Mouse (Mus musculus) cerebellum, adult 2 months (tissue): ENCODE results near the gene Smap1. TPM values are rescaled to one million over a fixed set of nuclear protein-coding genes. Genes with fewer than 3 reads are reported as not detected.

Experiments used
- DNase-seq, 2 experiments: peaks; one replicate each; pipeline ENCODE4 v3.0.0; 2021
- H3K27ac ChIP-seq: fragments of 200-500 bp; 2 replicates; pipeline ENCODE4 v1.5.1; 2012; ENCODE audit warnings: low read length, control low read depth, inconsistent platforms; ENCODE audit not compliant: insufficient read depth
- H3K27me3 ChIP-seq: fragments of 200-500 bp; 2 replicates; pipeline ENCODE4 v1.6.1; 2012; ENCODE audit warnings: inconsistent platforms, mild to moderate bottlenecking, low read length, moderate library complexity; ENCODE audit not compliant: control insufficient read depth, insufficient read depth
- H3K4me1 ChIP-seq: fragments of 200-500 bp; 2 replicates; pipeline ENCODE4 v1.6.1; 2011; ENCODE audit warnings: low read length; ENCODE audit not compliant: control insufficient read depth, insufficient read depth
- H3K4me3 ChIP-seq: fragments of 200-500 bp; replicated peaks from 2 replicates; pipeline ENCODE3; 2011; ENCODE audit warnings: mild to moderate bottlenecking, low read depth, low read length, control low read depth; ENCODE audit not compliant: insufficient read depth
- CTCF ChIP-seq: fragments of 200-500 bp; IDR thresholded peaks from 2 replicates; pipeline ENCODE4 v1.5.1; 2011; ENCODE audit warnings: low read depth, mild to moderate bottlenecking, control low read depth, low read length, moderate library complexity, borderline replicate concordance; ENCODE audit not compliant: insufficient read depth
- POLR2A ChIP-seq: fragments of 200-500 bp; IDR thresholded peaks from 2 replicates; pipeline ENCODE4 v1.6.1; 2011; ENCODE audit warnings: low read length, control low read depth, borderline replicate concordance; ENCODE audit not compliant: insufficient read depth
- WGBS: fragments of 180-500 bp; shearing (Covaris S2); methylation state at CpG from one replicate; pipeline ENCODE4 v1.1.7; 2018; 5-methylcytosine and 5-hydroxymethylcytosine counted together
- polyA plus RNA-seq: library from polyadenylated mRNA; depleted of rRNA; stranded (reverse); fragments of >200 nt; gene quantifications from 2 replicates; pipeline ENCODE4 v1.2.3, GENCODE M21; 2012

Gene Smap1
- polyA plus RNA-seq, 1 experiment: 148 TPM

GRCm38 (mm10) chr1:23929410-23929809, 7.3 kb upstream of the Smap1 start:
- DNase-seq: no peak
- WGBS: 86% methylated on average over 6 of the region's 6 CpGs
- no peak overlapping the region for H3K27ac ChIP-seq
- TF ChIP-seq CTCF: no peak
- TF ChIP-seq POLR2A: no peak
- H3K4me3 ChIP-seq: no peak overlapping the region
- H3K4me1 ChIP-seq: no peaks in the 10 kb centered on the region
- no peaks in the 10 kb centered on the region for H3K27me3 ChIP-seq

DNA sequence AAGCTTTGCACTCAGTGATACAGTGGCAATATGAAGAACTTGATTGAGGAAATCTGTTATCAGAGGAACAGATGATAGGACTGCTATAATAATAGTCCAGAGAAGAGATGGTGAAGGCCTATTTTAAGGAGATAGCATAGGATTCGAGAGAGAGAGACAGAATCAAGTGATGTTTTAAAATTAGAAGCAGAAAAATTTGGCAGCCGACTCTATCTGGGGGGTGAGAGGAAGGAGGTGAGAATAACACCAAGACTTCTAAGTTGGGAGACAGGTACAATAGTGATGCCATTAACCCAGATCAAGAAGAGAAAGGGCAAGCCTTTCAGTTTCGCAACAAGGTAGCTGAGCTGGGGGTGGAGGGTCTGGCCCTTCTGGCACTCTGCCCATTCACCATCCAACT, 6.3 kb upstream of the Smap1 start:
- Histone ChIP-seq H3K27ac (no peak overlapping the region), H3K4me1 (no peaks in the 10 kb centered on the region), H3K4me3 (no peak overlapping the region), H3K27me3 (no peaks in the 10 kb centered on the region)
- no peak for DNase-seq
- TF ChIP-seq POLR2A (no peak), CTCF (no peak)
- WGBS: 79% methylated on average over 3 of the region's 3 CpGs

DNA sequence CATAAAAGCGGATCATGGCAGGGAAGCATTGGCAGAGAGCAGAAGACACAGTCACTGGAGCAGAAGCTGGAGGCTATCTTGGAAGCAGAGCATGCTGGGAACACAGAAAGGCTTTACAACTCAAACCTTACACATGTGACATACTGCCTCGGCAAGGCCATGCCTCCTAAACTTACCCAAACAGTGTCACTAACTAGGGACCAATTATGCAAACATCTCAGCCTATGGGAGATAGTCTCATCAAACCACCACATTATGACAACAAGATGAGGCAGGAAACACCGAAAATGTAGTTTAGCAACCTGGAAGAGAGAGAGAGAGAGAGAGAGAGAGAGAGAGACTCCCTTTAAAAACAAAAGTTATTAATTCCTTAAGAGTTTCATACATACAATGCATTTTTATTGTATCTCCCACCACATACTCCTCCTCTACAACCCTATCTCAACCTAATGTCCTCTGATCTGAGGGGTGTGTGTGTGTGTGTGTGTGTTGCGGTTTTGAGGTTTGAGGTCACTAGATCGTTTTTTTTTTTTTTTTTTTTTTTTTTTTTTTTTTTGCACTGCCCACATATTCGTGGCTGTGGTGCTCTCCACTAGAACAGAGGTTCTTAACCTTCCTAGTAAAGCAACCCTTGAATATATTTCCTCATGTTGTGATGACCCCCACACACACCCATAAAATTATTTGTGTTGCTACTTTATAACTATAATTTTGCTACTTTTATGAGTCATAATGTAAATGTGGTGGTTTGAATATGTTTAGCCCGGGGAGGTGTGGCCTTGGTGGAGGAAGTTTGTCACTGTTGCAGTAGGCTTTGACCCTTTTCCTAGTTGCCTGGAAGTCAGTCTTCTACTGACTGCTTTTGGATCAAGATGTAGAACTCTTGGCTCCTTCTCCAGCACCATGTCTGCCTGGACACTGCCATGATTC, 1.9 kb upstream of the Smap1 start:
- H3K4me3 ChIP-seq: no peak overlapping the region
- H3K27me3 ChIP-seq: no peaks in the 10 kb centered on the region
- 84% methylated on average over 7 of the region's 7 CpGs for WGBS
- no peak for DNase-seq
- TF ChIP-seq CTCF (no peak), POLR2A (no peak)
- H3K27ac ChIP-seq: no peak overlapping the region
- H3K4me1 ChIP-seq: no peaks in the 10 kb centered on the region; the same call in 1 of the 2 replicates

GRCm38 (mm10) chr1:23922530-23922884, 390 bp upstream of the Smap1 start:
- TF ChIP-seq CTCF (no peak), POLR2A (no peak)
- Histone ChIP-seq H3K27ac (peak overlapping the region; percentile 71), H3K4me3 (peak overlapping the region; percentile 98), H3K4me1 (no peaks in the 10 kb centered on the region; the same call in 1 of the 2 replicates), H3K27me3 (no peaks in the 10 kb centered on the region)
- DNase-seq: no peak
- 23% methylated on average over 9 of the region's 9 CpGs for WGBS

DNA sequence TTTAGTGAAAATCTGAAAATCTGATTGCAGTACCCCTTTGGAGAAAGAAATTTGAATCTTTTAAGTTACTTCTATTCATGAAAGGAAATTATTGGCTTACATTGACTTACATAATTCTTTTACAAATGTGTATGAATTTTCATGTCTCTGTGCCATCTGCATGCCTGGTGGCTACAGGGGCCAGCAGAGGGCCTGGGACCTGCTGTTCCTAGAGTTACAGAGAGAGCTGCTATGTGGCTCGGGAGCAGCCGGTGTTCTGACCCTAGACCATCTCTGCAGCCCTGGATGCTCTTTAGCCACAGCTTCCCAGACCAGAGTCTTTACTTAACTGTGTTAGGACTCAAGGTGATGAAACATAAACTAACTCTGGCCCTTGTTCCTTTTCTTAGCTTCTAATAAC, 1.8 kb downstream of the Smap1 start:
- peak overlapping the region; percentile 31 for H3K4me3 ChIP-seq
- DNase-seq: peak; percentile 57 to 70
- no peaks in the 10 kb centered on the region; the same call in 1 of the 2 replicates for H3K4me1 ChIP-seq
- no peak for TF ChIP-seq POLR2A
- peak; percentile 51; the same call in 1 of the 2 replicates for TF ChIP-seq CTCF
- 2% methylated on average over 2 of the region's 2 CpGs for WGBS
- H3K27ac ChIP-seq: no peak overlapping the region
- H3K27me3 ChIP-seq: no peaks in the 10 kb centered on the region

GRCm38 (mm10) chr1:23919086-23919485, 3.0 kb downstream of the Smap1 start:
- 32% methylated on average over 4 of the region's 4 CpGs for WGBS
- Histone ChIP-seq H3K4me3 (no peak overlapping the region), H3K27me3 (no peaks in the 10 kb centered on the region), H3K27ac (no peak overlapping the region), H3K4me1 (no peaks in the 10 kb centered on the region; the same call in 1 of the 2 replicates)
- no peak for TF ChIP-seq POLR2A
- TF ChIP-seq CTCF: no peak
- DNase-seq: peak; percentile 36 to 53

DNA sequence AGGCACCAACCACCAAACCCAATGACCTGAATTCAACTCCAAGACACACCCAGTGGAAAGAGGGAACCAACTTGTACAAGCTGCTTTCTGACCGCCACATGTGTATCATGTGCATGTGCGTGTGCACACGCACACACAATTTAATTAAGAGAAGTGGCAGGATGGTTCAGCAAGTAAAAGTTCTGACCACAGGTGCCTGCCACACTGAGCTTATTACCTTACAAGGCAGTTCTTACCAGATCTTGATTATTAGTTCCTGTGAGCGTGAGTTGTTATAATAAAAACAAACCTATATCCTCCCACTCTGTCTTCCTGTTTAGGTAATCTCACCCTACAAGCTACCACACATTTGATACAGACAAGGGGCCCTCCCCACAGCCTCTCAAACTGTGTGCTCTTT, 6.6 kb downstream of the Smap1 start:
- no peak for DNase-seq
- Histone ChIP-seq H3K4me1 (no peaks in the 10 kb centered on the region; the same call in 1 of the 2 replicates), H3K27ac (no peak overlapping the region), H3K4me3 (no peak overlapping the region), H3K27me3 (no peaks in the 10 kb centered on the region)
- WGBS: 96% methylated on average over 4 of the region's 4 CpGs
- TF ChIP-seq POLR2A (no peak), CTCF (no peak)

DNA sequence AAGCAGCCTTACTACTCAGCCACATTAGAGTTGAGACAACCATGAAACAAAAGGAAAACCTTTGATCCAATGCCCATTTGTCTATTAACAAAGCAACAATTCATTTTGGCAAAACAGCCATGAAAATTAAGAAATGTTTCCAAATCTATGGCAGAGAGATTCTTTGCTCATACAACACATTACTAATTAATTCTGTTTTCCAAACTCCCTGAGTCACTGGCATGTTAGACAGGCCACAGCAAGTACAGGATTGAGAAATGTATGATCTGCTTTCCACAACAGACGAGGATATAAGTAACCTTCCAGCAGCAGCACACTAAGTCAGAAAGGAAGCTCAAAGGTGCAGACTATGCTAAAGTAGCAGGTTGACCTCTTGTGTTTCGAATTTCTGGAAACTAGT, 9.1 kb downstream of the Smap1 start:
- WGBS: 61% methylated on average over 2 of the region's 2 CpGs
- H3K27ac ChIP-seq: no peak overlapping the region
- no peaks in the 10 kb centered on the region for H3K27me3 ChIP-seq
- no peaks in the 10 kb centered on the region; the same call in 1 of the 2 replicates for H3K4me1 ChIP-seq
- no peak for DNase-seq
- no peak overlapping the region for H3K4me3 ChIP-seq
- no peak for TF ChIP-seq CTCF
- TF ChIP-seq POLR2A: no peak

DNA sequence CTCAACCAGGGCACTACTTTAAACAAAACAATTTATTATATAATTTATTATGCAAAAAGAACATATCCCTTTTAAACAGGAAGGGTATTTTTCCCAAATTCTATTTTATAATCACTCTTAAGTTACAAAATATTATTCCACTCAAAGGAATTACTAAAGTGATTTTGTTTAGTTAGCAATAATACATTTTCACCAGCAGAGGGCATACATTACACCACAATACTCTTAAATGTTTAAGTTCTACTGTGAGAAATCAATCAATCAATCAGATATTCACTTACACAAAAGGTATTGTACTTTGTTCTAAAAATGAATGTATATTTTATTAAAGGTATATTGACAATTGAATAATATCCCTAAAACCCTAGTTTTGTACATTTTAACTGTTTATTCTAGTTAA, 16.0 kb downstream of the Smap1 start:
- H3K27ac ChIP-seq: no peak overlapping the region
- DNase-seq: no peak
- H3K4me3 ChIP-seq: no peak overlapping the region
- H3K27me3 ChIP-seq: no peaks in the 10 kb centered on the region
- peaks cover 2% of the 10 kb centered on the region for H3K4me1 ChIP-seq
- TF ChIP-seq CTCF (peak; percentile 39; the same call in 1 of the 2 replicates), POLR2A (no peak)
